Mouse (Mus musculus): ENCODE measurements at regions not wholly inside any gene's neighbourhood (a gene's known extent, or its start where the extent isn't known, plus 50 kb on each side); places are given as distances from the start of the nearest gene placed in this dataset.

- TF ChIP-seq MYOD1 (IDR thresholded peaks at IDR 0.05; ENCODE audit: control insufficient read depth, insufficient read length, low read depth) (peak; percentile 93), MYOG (IDR thresholded peaks at IDR 0.05; ENCODE audit: control insufficient read depth, extremely low read depth, insufficient read length) (no peak), USF1 (IDR thresholded peaks at IDR 0.05; ENCODE audit: low read depth) (no peak), FOSL1 (IDR thresholded peaks at IDR 0.05; ENCODE audit: insufficient read depth, low read length, poor library complexity, severe bottlenecking) (peak; percentile 40), CTCF (IDR thresholded peaks at IDR 0.05; ENCODE audit: control insufficient read depth, insufficient read depth, insufficient read length) (no peak)
- Histone ChIP-seq H3K4me3 (ENCODE audit: insufficient read depth, poor library complexity, severe bottlenecking) (no peak overlapping the region), H3ac (ENCODE audit: control insufficient read depth, insufficient read length, low read depth) (no peak overlapping the region), H3K79me3 (ENCODE audit: low read depth) (no peaks in the 10 kb centered on the region), H3K36me3 (ENCODE audit: control insufficient read depth, insufficient read depth) (no peaks in the 10 kb centered on the region), H3K79me2 (ENCODE audit: control insufficient read depth, insufficient read depth) (no peaks in the 10 kb centered on the region), H3K27me3 (ENCODE audit: control insufficient read depth, insufficient read depth, insufficient read length) (no peaks in the 10 kb centered on the region)
Observed at GRCm38 (mm10) chr6:49656359-49657280, 165.9 kb upstream of the Npy start.

DNA sequence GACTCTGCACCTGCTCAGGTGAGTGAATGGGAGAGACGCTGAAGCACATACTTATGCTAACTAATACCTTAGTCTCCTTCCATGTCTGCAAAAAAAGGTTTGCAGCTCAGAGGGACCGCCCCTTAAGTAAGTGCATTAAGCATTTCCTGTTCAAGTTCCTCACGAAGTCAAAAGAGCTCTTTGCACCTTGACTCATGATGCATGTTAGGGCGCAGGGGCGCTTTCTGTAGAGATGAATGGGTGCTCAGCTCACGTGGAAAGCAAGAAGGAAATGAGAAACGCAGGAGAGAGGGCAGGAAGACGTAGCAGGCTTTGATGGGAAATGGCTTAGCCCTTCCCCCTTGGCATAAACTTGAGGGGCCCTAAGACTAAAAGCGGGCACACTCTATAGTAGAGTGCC, 164.5 kb upstream of the Npy start:
- Histone ChIP-seq H3K36me3 (ENCODE audit: control insufficient read depth, insufficient read depth) (no peaks in the 10 kb centered on the region), H3K4me3 (ENCODE audit: insufficient read depth, poor library complexity, severe bottlenecking) (no peak overlapping the region), H3K27me3 (ENCODE audit: control insufficient read depth, insufficient read depth, insufficient read length) (no peaks in the 10 kb centered on the region), H3K79me2 (ENCODE audit: control insufficient read depth, insufficient read depth) (no peaks in the 10 kb centered on the region), H3ac (ENCODE audit: control insufficient read depth, insufficient read length, low read depth) (no peak overlapping the region), H3K79me3 (ENCODE audit: low read depth) (no peaks in the 10 kb centered on the region)
- TF ChIP-seq CTCF (IDR thresholded peaks at IDR 0.05; ENCODE audit: control insufficient read depth, insufficient read depth, insufficient read length) (no peak), CEBPB (IDR thresholded peaks at IDR 0.05; ENCODE audit: low read depth) (no peak), MYOD1 (IDR thresholded peaks at IDR 0.05; ENCODE audit: control insufficient read depth, insufficient read length, low read depth) (no peak), MYOG (IDR thresholded peaks at IDR 0.05; ENCODE audit: control insufficient read depth, extremely low read depth, insufficient read length) (no peak)

DNA sequence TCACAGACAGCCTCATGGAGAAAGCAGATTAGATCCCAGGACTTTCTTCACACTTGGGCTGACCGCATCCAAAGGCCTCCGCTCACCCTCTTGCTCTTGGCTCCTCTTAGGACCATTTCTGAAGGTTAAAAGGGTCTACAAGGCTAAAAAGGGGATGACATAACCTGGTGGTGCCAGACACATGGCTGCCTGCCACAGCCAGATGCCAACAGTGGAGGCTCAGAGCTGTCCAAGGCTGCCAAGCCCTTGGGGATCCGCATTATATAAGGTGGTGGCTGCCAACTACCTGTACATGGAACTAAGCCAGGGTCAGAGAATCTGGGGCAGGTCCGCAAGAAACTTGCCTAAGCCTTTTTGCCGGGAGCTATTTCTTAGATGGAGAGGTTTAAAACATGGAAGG, 151.5 kb upstream of the Npy start:
- H3K79me3 ChIP-seq (ENCODE audit: low read depth): no peaks in the 10 kb centered on the region
- H3ac ChIP-seq (ENCODE audit: control insufficient read depth, insufficient read length, low read depth): no peak overlapping the region
- H3K79me2 ChIP-seq (ENCODE audit: control insufficient read depth, insufficient read depth): no peaks in the 10 kb centered on the region
- no peaks in the 10 kb centered on the region for H3K36me3 ChIP-seq (ENCODE audit: control insufficient read depth, insufficient read depth)
- TF ChIP-seq USF1 (IDR thresholded peaks at IDR 0.05; ENCODE audit: low read depth) (no peak), MYOD1 (IDR thresholded peaks at IDR 0.05; ENCODE audit: control insufficient read depth, insufficient read length, low read depth) (no peak), CTCF (IDR thresholded peaks at IDR 0.05; ENCODE audit: control insufficient read depth, insufficient read depth, insufficient read length) (no peak), FOSL1 (IDR thresholded peaks at IDR 0.05; ENCODE audit: insufficient read depth, low read length, poor library complexity, severe bottlenecking) (no peak), MAX (IDR thresholded peaks at IDR 0.05) (no peak), MYOG (IDR thresholded peaks at IDR 0.05; ENCODE audit: control insufficient read depth, extremely low read depth, insufficient read length) (no peak), CEBPB (IDR thresholded peaks at IDR 0.05; ENCODE audit: low read depth) (no peak)
- H3K4me3 ChIP-seq (ENCODE audit: insufficient read depth, poor library complexity, severe bottlenecking): no peak overlapping the region
- H3K27me3 ChIP-seq (ENCODE audit: control insufficient read depth, insufficient read depth, insufficient read length): no peaks in the 10 kb centered on the region

DNA sequence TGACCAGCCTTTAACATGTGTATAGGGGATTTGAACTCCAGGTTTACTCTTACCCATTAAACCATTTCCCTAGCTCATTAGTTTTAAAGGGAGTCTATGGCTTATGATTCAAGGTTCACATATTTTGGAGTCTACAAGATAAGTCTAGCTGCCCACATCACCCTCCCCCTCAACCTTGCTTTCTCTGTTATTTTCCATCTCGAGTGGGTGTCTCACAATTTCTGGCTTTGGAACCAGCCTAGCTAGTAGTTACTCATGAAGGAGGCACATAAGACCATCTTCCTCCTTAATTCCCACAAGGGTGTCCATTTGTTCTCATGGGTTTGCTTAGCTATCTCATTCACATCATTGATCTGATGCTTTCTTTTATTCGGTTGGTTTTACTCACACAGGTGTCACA, 150.6 kb upstream of the Npy start:
- Histone ChIP-seq H3K4me3 (ENCODE audit: insufficient read depth, poor library complexity, severe bottlenecking) (no peak overlapping the region), H3K79me2 (ENCODE audit: control insufficient read depth, insufficient read depth) (no peaks in the 10 kb centered on the region), H3K27me3 (ENCODE audit: control insufficient read depth, insufficient read depth, insufficient read length) (no peaks in the 10 kb centered on the region), H3ac (ENCODE audit: control insufficient read depth, insufficient read length, low read depth) (no peak overlapping the region), H3K79me3 (ENCODE audit: low read depth) (no peaks in the 10 kb centered on the region), H3K36me3 (ENCODE audit: control insufficient read depth, insufficient read depth) (no peaks in the 10 kb centered on the region)
- TF ChIP-seq MAX (IDR thresholded peaks at IDR 0.05): no peak
- TF ChIP-seq USF1 (IDR thresholded peaks at IDR 0.05; ENCODE audit: low read depth): no peak
- TF ChIP-seq FOSL1 (IDR thresholded peaks at IDR 0.05; ENCODE audit: insufficient read depth, low read length, poor library complexity, severe bottlenecking): no peak
- TF ChIP-seq MYOG (IDR thresholded peaks at IDR 0.05; ENCODE audit: control insufficient read depth, extremely low read depth, insufficient read length): no peak
- no peak for TF ChIP-seq CEBPB (IDR thresholded peaks at IDR 0.05; ENCODE audit: low read depth)
- TF ChIP-seq CTCF (IDR thresholded peaks at IDR 0.05; ENCODE audit: control insufficient read depth, insufficient read depth, insufficient read length): no peak
- TF ChIP-seq MYOD1 (IDR thresholded peaks at IDR 0.05; ENCODE audit: control insufficient read depth, insufficient read length, low read depth): no peak

- Histone ChIP-seq H3K36me3 (ENCODE audit: control insufficient read depth, insufficient read depth) (no peaks in the 10 kb centered on the region), H3K4me3 (ENCODE audit: insufficient read depth, poor library complexity, severe bottlenecking) (no peak overlapping the region), H3ac (ENCODE audit: control insufficient read depth, insufficient read length, low read depth) (no peak overlapping the region), H3K27me3 (ENCODE audit: control insufficient read depth, insufficient read depth, insufficient read length) (peaks cover 3% of the 10 kb centered on the region), H3K79me2 (ENCODE audit: control insufficient read depth, insufficient read depth) (no peaks in the 10 kb centered on the region), H3K79me3 (ENCODE audit: low read depth) (no peaks in the 10 kb centered on the region)
- TF ChIP-seq FOSL1 (IDR thresholded peaks at IDR 0.05; ENCODE audit: insufficient read depth, low read length, poor library complexity, severe bottlenecking) (no peak), USF1 (IDR thresholded peaks at IDR 0.05; ENCODE audit: low read depth) (no peak), CEBPB (IDR thresholded peaks at IDR 0.05; ENCODE audit: low read depth) (no peak), MYOG (IDR thresholded peaks at IDR 0.05; ENCODE audit: control insufficient read depth, extremely low read depth, insufficient read length) (no peak), MYOD1 (IDR thresholded peaks at IDR 0.05; ENCODE audit: control insufficient read depth, insufficient read length, low read depth) (no peak), MAX (IDR thresholded peaks at IDR 0.05) (no peak), CTCF (IDR thresholded peaks at IDR 0.05; ENCODE audit: control insufficient read depth, insufficient read depth, insufficient read length) (no peak)
Observed at GRCm38 (mm10) chr6:49686776-49687175, 135.7 kb upstream of the Npy start.

Measured in C2C12 (cell line).